Mouse (Mus musculus): ENCODE results near the gene Insm1. TPM values are rescaled to one million over a fixed set of nuclear protein-coding genes. Genes with fewer than 3 reads are reported as not detected.

Gene Insm1
- polyA plus RNA-seq, 1 experiment from 2014 or later: not detected

DNA sequence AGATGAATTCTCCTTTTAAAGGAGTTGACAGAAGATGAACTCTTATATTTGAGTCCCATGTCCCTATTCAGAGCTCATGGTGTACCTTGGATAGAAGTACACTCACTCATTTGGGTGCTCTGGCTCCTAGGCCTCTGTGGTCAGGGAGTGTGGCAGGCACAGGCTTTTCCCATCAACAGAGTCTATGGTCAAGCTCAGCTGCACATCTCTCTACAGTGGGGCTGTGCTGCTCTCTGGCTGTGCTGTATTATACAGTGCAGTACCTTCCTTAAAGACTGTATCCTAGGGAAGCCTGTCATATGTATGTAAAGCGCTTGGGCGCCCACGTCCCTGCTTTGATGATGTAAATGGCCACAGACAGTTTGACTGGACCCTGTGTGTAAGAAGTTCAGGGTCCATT is 35.9 kb downstream of the Insm1 start:
- Histone ChIP-seq H3K9ac (ENCODE audit: low read length) (no peak overlapping the region), H3K36me3 (ENCODE audit: control insufficient read depth, insufficient read depth, low read length) (no peaks in the 10 kb centered on the region), H3K27me3 (ENCODE audit: control insufficient read depth, insufficient read depth, low read depth, low read length) (no peaks in the 10 kb centered on the region), H3K9me3 (ENCODE audit: control insufficient read depth, low read length) (no peaks in the 10 kb centered on the region), H3K4me1 (replicated peaks; ENCODE audit: control insufficient read depth, insufficient read depth, low read length) (no peaks in the 10 kb centered on the region), H3K4me2 (ENCODE audit: low read depth, low read length) (no peak overlapping the region), H3K4me3 (ENCODE audit: low read length) (no peak overlapping the region), H3K27ac (ENCODE audit: low read length) (no peak overlapping the region)
- no peak for ATAC-seq (ENCODE audit: low read depth)
- 83% methylated on average over 3 of the region's 3 CpGs for WGBS

DNA sequence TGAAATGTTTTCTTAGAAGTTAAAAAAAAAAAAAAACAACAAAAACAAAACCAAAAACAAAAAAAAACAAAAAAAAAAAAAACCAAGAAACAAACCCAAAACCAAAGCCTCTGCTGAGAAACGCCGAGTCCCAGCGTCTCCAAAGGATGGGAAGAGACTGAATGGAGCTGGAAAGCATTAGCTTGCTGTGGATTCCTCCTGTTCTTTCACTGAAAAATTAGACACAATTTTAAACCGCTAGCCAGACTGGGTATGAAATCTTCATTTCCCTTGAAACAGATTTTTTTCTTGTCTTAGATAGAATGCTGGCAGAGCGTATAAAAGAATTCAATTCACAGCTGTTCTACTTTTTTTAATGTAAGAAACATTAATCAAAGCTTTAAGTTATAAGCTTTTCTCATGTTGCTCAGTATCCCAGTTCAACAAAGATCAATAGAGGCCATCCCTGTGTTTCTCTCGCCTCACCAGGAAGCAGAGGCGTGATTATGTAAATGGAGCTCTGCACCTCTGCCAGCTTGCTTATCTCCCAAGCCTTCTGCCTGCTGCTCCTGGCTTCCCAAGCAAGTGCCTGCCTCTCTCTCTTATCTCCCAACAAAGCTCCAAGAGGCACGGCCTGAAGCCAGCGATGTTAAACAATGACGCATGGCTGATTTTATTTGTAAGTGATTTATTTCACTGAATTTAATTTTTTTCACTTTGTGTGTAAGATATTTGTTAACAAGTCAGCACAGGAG is 37.2 kb downstream of the Insm1 start:
- Histone ChIP-seq H3K9me3 (ENCODE audit: control insufficient read depth, low read length) (no peaks in the 10 kb centered on the region), H3K36me3 (ENCODE audit: control insufficient read depth, insufficient read depth, low read length) (no peaks in the 10 kb centered on the region), H3K27ac (ENCODE audit: low read length) (no peak overlapping the region), H3K4me2 (ENCODE audit: low read depth, low read length) (no peak overlapping the region), H3K27me3 (ENCODE audit: control insufficient read depth, insufficient read depth, low read depth, low read length) (no peaks in the 10 kb centered on the region), H3K9ac (ENCODE audit: low read length) (no peak overlapping the region), H3K4me3 (ENCODE audit: low read length) (no peak overlapping the region), H3K4me1 (replicated peaks; ENCODE audit: control insufficient read depth, insufficient read depth, low read length) (no peaks in the 10 kb centered on the region)
- no peak for ATAC-seq (ENCODE audit: low read depth)
- WGBS: 35% methylated on average over 10 of the region's 10 CpGs

DNA sequence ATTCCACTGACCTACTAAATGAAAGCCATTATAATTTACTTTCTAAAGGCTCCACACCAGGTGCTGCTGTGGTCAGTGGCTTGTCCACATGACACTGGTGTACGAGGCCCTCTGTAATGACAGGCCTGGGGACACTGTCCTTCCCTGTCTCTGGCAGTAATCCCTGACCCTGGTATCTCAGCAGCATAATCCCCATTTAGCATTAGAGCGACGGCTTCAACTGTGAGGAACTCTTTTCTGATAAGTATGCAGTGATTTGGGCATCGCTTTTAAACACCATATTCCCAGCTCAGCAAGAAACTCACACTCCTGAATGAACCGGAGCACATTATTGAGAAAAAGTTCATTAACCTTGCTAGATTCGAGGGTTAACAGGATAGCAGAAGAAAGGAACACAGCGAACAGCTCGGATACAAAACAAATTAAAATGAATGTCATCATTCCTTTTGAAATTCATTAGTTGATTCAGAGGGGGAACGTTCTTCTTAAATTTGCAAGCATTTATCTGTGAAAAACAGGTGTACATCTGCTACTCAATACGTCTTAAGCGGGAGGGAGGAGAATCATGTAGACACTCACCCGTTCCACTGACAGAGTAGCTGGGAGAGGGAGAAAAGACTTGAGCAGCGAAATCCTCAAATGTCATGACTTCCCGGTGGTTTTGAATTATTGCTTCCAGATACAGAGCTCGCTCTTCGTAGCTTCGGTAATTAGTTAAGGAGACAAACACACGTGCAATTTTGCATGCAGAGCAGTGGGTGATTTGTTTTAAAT is 38.3 kb downstream of the Insm1 start:
- Histone ChIP-seq H3K4me1 (replicated peaks; ENCODE audit: control insufficient read depth, insufficient read depth, low read length) (no peaks in the 10 kb centered on the region), H3K4me3 (ENCODE audit: low read length) (no peak overlapping the region), H3K27ac (ENCODE audit: low read length) (no peak overlapping the region), H3K4me2 (ENCODE audit: low read depth, low read length) (no peak overlapping the region), H3K9ac (ENCODE audit: low read length) (no peak overlapping the region), H3K9me3 (ENCODE audit: control insufficient read depth, low read length) (no peaks in the 10 kb centered on the region), H3K36me3 (ENCODE audit: control insufficient read depth, insufficient read depth, low read length) (no peaks in the 10 kb centered on the region), H3K27me3 (ENCODE audit: control insufficient read depth, insufficient read depth, low read depth, low read length) (no peaks in the 10 kb centered on the region)
- no peak for ATAC-seq (ENCODE audit: low read depth)
- 57% methylated on average over 18 of the region's 18 CpGs for WGBS

DNA sequence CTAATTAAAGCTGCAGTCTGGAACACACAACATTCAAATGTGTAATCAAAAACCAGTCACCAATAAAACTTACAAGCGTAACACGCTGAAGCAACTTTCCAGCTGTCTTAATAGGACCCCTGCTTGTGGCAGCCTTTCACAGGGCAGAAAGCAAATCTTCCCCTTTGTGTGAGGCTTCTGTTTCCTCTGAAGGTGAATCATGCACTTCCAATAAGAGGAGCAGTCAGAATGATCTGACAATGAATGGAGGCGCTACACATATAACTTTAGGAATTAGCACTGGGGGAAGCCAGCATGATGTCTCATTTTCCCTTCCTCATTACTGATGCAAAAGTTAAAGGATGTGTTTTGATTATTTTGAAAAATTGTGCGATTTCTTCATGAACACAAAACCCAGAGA is 39.4 kb downstream of the Insm1 start:
- no peaks in the 10 kb centered on the region for H3K4me1 ChIP-seq (replicated peaks; ENCODE audit: control insufficient read depth, insufficient read depth, low read length)
- H3K9ac ChIP-seq (ENCODE audit: low read length): no peak overlapping the region
- no peak overlapping the region for H3K4me2 ChIP-seq (ENCODE audit: low read depth, low read length)
- no peak overlapping the region for H3K4me3 ChIP-seq (ENCODE audit: low read length)
- no peak overlapping the region for H3K27ac ChIP-seq (ENCODE audit: low read length)
- H3K27me3 ChIP-seq (ENCODE audit: control insufficient read depth, insufficient read depth, low read depth, low read length): no peaks in the 10 kb centered on the region
- ATAC-seq (ENCODE audit: low read depth): no peak
- no peaks in the 10 kb centered on the region for H3K9me3 ChIP-seq (ENCODE audit: control insufficient read depth, low read length)
- H3K36me3 ChIP-seq (ENCODE audit: control insufficient read depth, insufficient read depth, low read length): no peaks in the 10 kb centered on the region
- 86% methylated on average over 4 of the region's 4 CpGs for WGBS

DNA sequence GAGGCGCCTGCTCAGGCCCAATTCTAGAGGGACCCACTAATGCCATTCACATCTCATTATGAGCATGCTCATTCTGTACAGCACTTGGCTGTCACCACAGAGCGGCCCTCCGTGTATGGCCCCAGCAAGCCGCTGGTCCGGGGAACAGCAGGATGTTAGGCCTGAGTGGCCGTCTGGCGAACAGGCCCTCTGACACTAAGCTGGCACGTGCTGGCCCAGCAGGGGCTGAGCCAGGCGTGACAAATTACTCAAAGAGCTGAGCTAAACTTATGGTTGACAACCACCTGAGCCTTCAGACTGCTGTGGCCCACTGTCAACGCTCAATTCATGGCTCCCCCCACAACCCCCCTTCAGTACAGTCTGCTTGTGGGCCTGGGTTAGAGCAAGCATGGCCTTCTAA is 40.5 kb downstream of the Insm1 start:
- no peak for ATAC-seq (ENCODE audit: low read depth)
- 45% methylated on average over 10 of the region's 10 CpGs for WGBS
- H3K9me3 ChIP-seq (ENCODE audit: control insufficient read depth, low read length): no peaks in the 10 kb centered on the region
- H3K27ac ChIP-seq (ENCODE audit: low read length): no peak overlapping the region
- H3K4me2 ChIP-seq (ENCODE audit: low read depth, low read length): no peak overlapping the region
- no peak overlapping the region for H3K9ac ChIP-seq (ENCODE audit: low read length)
- no peaks in the 10 kb centered on the region for H3K27me3 ChIP-seq (ENCODE audit: control insufficient read depth, insufficient read depth, low read depth, low read length)
- H3K36me3 ChIP-seq (ENCODE audit: control insufficient read depth, insufficient read depth, low read length): no peaks in the 10 kb centered on the region
- H3K4me3 ChIP-seq (ENCODE audit: low read length): no peak overlapping the region
- no peaks in the 10 kb centered on the region for H3K4me1 ChIP-seq (replicated peaks; ENCODE audit: control insufficient read depth, insufficient read depth, low read length)

DNA sequence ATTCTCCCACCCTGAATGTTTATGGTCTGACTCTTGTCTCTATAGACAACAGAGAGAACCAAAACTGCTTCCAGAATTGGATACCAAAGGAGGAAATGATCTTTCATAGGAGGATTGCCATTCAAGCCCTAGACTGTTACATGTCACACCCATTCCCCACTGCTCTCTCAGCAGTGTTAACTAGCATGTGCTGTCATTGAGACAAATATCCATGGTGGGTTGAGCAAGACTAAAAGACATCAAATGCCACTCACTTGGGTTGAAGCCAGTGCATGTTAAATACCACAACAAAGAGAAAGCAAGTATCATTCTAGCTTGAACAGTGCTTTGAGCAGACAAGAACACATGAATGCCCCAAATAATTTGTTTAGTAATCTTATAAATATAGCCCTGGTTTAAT is 41.2 kb downstream of the Insm1 start:
- Histone ChIP-seq H3K36me3 (ENCODE audit: control insufficient read depth, insufficient read depth, low read length) (no peaks in the 10 kb centered on the region), H3K4me3 (ENCODE audit: low read length) (no peak overlapping the region), H3K4me2 (ENCODE audit: low read depth, low read length) (no peak overlapping the region), H3K9ac (ENCODE audit: low read length) (no peak overlapping the region), H3K27ac (ENCODE audit: low read length) (no peak overlapping the region), H3K9me3 (ENCODE audit: control insufficient read depth, low read length) (no peaks in the 10 kb centered on the region), H3K27me3 (ENCODE audit: control insufficient read depth, insufficient read depth, low read depth, low read length) (no peaks in the 10 kb centered on the region), H3K4me1 (replicated peaks; ENCODE audit: control insufficient read depth, insufficient read depth, low read length) (no peaks in the 10 kb centered on the region)
- no peak for ATAC-seq (ENCODE audit: low read depth)

DNA sequence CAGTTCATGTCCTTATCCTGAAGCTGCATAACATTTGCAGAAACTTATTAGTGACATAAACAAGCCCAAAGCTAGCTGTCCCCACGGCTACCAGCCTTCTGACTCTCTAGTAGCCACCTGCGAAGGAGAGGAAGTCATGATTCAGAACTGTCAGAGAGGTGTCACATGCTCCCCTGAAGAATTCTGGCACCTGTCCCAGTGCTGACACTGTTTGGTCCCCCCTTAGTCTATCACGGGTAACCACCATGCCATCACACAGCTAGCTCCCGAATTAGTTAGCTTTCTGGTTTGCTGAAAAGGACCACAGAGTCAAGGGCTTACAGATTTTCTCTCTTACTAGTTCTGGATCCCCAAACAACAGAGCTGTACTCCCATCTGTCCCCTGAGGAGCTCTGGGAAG is 43.3 kb downstream of the Insm1 start:
- no peaks in the 10 kb centered on the region for H3K9me3 ChIP-seq (ENCODE audit: control insufficient read depth, low read length)
- WGBS: 35% methylated on average over 4 of the region's 4 CpGs
- H3K4me2 ChIP-seq (ENCODE audit: low read depth, low read length): no peak overlapping the region
- H3K4me3 ChIP-seq (ENCODE audit: low read length): no peak overlapping the region
- H3K27me3 ChIP-seq (ENCODE audit: control insufficient read depth, insufficient read depth, low read depth, low read length): no peaks in the 10 kb centered on the region
- H3K4me1 ChIP-seq (replicated peaks; ENCODE audit: control insufficient read depth, insufficient read depth, low read length): no peaks in the 10 kb centered on the region
- no peak overlapping the region for H3K9ac ChIP-seq (ENCODE audit: low read length)
- H3K27ac ChIP-seq (ENCODE audit: low read length): no peak overlapping the region
- no peak for ATAC-seq (ENCODE audit: low read depth)
- H3K36me3 ChIP-seq (ENCODE audit: control insufficient read depth, insufficient read depth, low read length): no peaks in the 10 kb centered on the region

DNA sequence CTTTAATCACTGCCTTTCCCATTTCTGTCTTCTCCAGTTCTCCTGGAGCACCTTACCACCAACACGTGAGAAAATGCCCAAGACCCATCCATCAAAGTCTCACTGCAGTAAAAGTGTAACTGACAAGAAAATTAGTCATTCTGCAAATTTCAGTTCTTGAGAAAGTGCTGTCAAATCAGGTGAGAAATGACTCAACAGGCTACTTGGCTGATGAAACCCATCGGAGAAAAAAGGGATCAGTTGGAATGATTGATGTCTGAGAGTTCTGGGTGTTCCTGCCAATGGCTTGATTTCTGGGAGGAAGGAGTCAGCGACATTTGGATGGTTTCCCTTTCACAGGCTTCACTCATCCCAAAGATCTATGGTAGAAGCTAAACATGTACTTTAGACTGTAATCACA is 44.8 kb downstream of the Insm1 start:
- Histone ChIP-seq H3K4me3 (ENCODE audit: low read length) (no peak overlapping the region), H3K9ac (ENCODE audit: low read length) (no peak overlapping the region), H3K4me2 (ENCODE audit: low read depth, low read length) (no peak overlapping the region), H3K27ac (ENCODE audit: low read length) (no peak overlapping the region), H3K27me3 (ENCODE audit: control insufficient read depth, insufficient read depth, low read depth, low read length) (no peaks in the 10 kb centered on the region), H3K4me1 (replicated peaks; ENCODE audit: control insufficient read depth, insufficient read depth, low read length) (no peaks in the 10 kb centered on the region), H3K36me3 (ENCODE audit: control insufficient read depth, insufficient read depth, low read length) (no peaks in the 10 kb centered on the region), H3K9me3 (ENCODE audit: control insufficient read depth, low read length) (no peaks in the 10 kb centered on the region)
- WGBS: 59% methylated on average over 3 of the region's 3 CpGs
- no peak for ATAC-seq (ENCODE audit: low read depth)
